Mouse (Mus musculus) cerebellum, adult 2 months (tissue): ENCODE data around the gene Sh2d3c. TPM values are rescaled to one million over a fixed set of nuclear protein-coding genes. Genes with fewer than 3 reads are reported as not detected.
A peak's percentile ranks its signal among the peaks of the same experiment; 100 is the strongest.

Experiments used
- DNase-seq, 2 experiments: peaks; one replicate each; pipeline ENCODE4 v3.0.0; 2021
- H3K27ac ChIP-seq: fragments of 200-500 bp; 2 replicates; pipeline ENCODE4 v1.5.1; 2012; ENCODE audit warnings: low read length, control low read depth, inconsistent platforms; ENCODE audit not compliant: insufficient read depth
- H3K27me3 ChIP-seq: fragments of 200-500 bp; 2 replicates; pipeline ENCODE4 v1.6.1; 2012; ENCODE audit warnings: inconsistent platforms, mild to moderate bottlenecking, low read length, moderate library complexity; ENCODE audit not compliant: control insufficient read depth, insufficient read depth
- H3K4me1 ChIP-seq: fragments of 200-500 bp; 2 replicates; pipeline ENCODE4 v1.6.1; 2011; ENCODE audit warnings: low read length; ENCODE audit not compliant: control insufficient read depth, insufficient read depth
- H3K4me3 ChIP-seq: fragments of 200-500 bp; replicated peaks from 2 replicates; pipeline ENCODE3; 2011; ENCODE audit warnings: mild to moderate bottlenecking, low read depth, low read length, control low read depth; ENCODE audit not compliant: insufficient read depth
- CTCF ChIP-seq: fragments of 200-500 bp; IDR thresholded peaks from 2 replicates; pipeline ENCODE4 v1.5.1; 2011; ENCODE audit warnings: low read depth, mild to moderate bottlenecking, control low read depth, low read length, moderate library complexity, borderline replicate concordance; ENCODE audit not compliant: insufficient read depth
- POLR2A ChIP-seq: fragments of 200-500 bp; IDR thresholded peaks from 2 replicates; pipeline ENCODE4 v1.6.1; 2011; ENCODE audit warnings: low read length, control low read depth, borderline replicate concordance; ENCODE audit not compliant: insufficient read depth
- WGBS: fragments of 180-500 bp; shearing (Covaris S2); methylation state at CpG from one replicate; pipeline ENCODE4 v1.1.7; 2018; 5-methylcytosine and 5-hydroxymethylcytosine counted together
- polyA plus RNA-seq: library from polyadenylated mRNA; depleted of rRNA; stranded (reverse); fragments of >200 nt; gene quantifications from 2 replicates; pipeline ENCODE4 v1.2.3, GENCODE M21; 2012

Gene Sh2d3c
- polyA plus RNA-seq, 1 experiment, result 47.0 TPM

- no peak overlapping the region for H3K4me3 ChIP-seq
- DNase-seq, result no peak
- H3K27me3 ChIP-seq, result no peaks in the 10 kb centered on the region
- 78% methylated on average over 14 of the region's 14 CpGs for WGBS
- no peak overlapping the region for H3K27ac ChIP-seq
- H3K4me1 ChIP-seq, result no peaks in the 10 kb centered on the region
- no peak for TF ChIP-seq POLR2A
- TF ChIP-seq CTCF, result no peak
These were observed 19.7 kb upstream of the Sh2d3c start for GRCm38 (mm10) chr2:32700966-32701743.

GRCm38 (mm10) chr2:32703046-32703445, 17.8 kb upstream of the Sh2d3c start:
- Histone ChIP-seq H3K27me3 (no peaks in the 10 kb centered on the region), H3K4me3 (no peak overlapping the region), H3K4me1 (no peaks in the 10 kb centered on the region), H3K27ac (no peak overlapping the region)
- 93% methylated on average over 8 of the region's 8 CpGs for WGBS
- TF ChIP-seq CTCF (no peak), POLR2A (no peak)
- no peak for DNase-seq

GRCm38 (mm10) chr2:32704021-32704421, 16.8 kb upstream of the Sh2d3c start, which contains the start of gene Fpgs:
TSS of gene Fpgs (minus strand) at chr2:32704145.
- no peak for TF ChIP-seq CTCF
- TF ChIP-seq POLR2A, result no peak
- H3K27me3 ChIP-seq, result no peaks in the 10 kb centered on the region
- H3K4me3 ChIP-seq, result no peak within 1 kb of the TSS
- 72% methylated on average over 2 of the region's 2 CpGs for WGBS
- H3K27ac ChIP-seq, result no peak within 1 kb of the TSS
- DNase-seq, result no peak
- no peaks in the 10 kb centered on the region for H3K4me1 ChIP-seq

- 91% methylated on average over 7 of the region's 7 CpGs for WGBS
- H3K27ac ChIP-seq, result no peak overlapping the region
- H3K4me3 ChIP-seq, result no peak overlapping the region
- H3K4me1 ChIP-seq, result no peaks in the 10 kb centered on the region
- H3K27me3 ChIP-seq, result no peaks in the 10 kb centered on the region
- DNase-seq, result no peak
- TF ChIP-seq POLR2A, result no peak
- TF ChIP-seq CTCF, result no peak
These were observed 15.8 kb upstream of the Sh2d3c start for GRCm38 (mm10) chr2:32705018-32705417.

GRCm38 (mm10) chr2:32706971-32707370, 13.9 kb upstream of the Sh2d3c start:
- no peak overlapping the region for H3K27ac ChIP-seq
- WGBS, result 84% methylated on average over 6 of the region's 6 CpGs
- TF ChIP-seq CTCF (no peak), POLR2A (no peak)
- H3K4me1 ChIP-seq, result 0 out of 2 replicates have a peak, but pooled peaks cover 2% of the 10 kb centered on the region
- no peak for DNase-seq
- no peaks in the 10 kb centered on the region for H3K27me3 ChIP-seq
- no peak overlapping the region for H3K4me3 ChIP-seq

GRCm38 (mm10) chr2:32708643-32709042, 12.2 kb upstream of the Sh2d3c start:
- 0 out of 2 replicates have a peak, but pooled peaks cover 2% of the 10 kb centered on the region for H3K4me1 ChIP-seq
- H3K27me3 ChIP-seq, result no peaks in the 10 kb centered on the region
- TF ChIP-seq CTCF, result peak; percentile 66; the same call in 1 of the 2 replicates
- TF ChIP-seq POLR2A, result no peak
- H3K27ac ChIP-seq, result no peak overlapping the region
- no peak overlapping the region for H3K4me3 ChIP-seq
- no peak for DNase-seq
- WGBS, result 19% methylated on average over 3 of the region's 3 CpGs

GRCm38 (mm10) chr2:32709521-32710137, 11.2 kb upstream of the Sh2d3c start:
- Histone ChIP-seq H3K27me3 (no peaks in the 10 kb centered on the region), H3K4me3 (no peak overlapping the region), H3K27ac (no peak overlapping the region), H3K4me1 (peaks cover 2% of the 10 kb centered on the region; the same call in 1 of the 2 replicates)
- WGBS, result 88% methylated on average over 20 of the region's 20 CpGs
- TF ChIP-seq POLR2A, result no peak
- DNase-seq, result no peak

- TF ChIP-seq CTCF (no peak), POLR2A (no peak)
- Histone ChIP-seq H3K27ac (no peak overlapping the region), H3K4me3 (no peak overlapping the region), H3K4me1 (peaks cover 2% of the 10 kb centered on the region; the same call in 1 of the 2 replicates), H3K27me3 (no peaks in the 10 kb centered on the region)
- DNase-seq, result no peak
- WGBS, result 80% methylated on average over 5 of the region's 5 CpGs
These were observed 10.4 kb upstream of the Sh2d3c start for GRCm38 (mm10) chr2:32710425-32710824.
